Mouse (Mus musculus) myocyte (in vitro differentiated cells): ENCODE results near the gene Asb12. TPM values are rescaled to one million over a fixed set of nuclear protein-coding genes. Genes with fewer than 3 reads are reported as not detected.
A peak's percentile ranks its signal among the peaks of the same experiment; 100 is the strongest.

ENCODE experiments used
- H3K27me3 ChIP-seq: one replicate; pipeline ENCODE4 v1.6.1; 2011; ENCODE audit not compliant: control insufficient read depth, insufficient read depth, insufficient read length
- H3K36me3 ChIP-seq: one replicate; pipeline ENCODE4 v1.6.1; 2011; ENCODE audit not compliant: control insufficient read depth, insufficient read depth
- H3K4me2 ChIP-seq: one replicate; pipeline ENCODE4 v1.6.1; 2011; ENCODE audit warnings: low read depth, control low read depth
- H3K4me3 ChIP-seq: one replicate; pipeline ENCODE4 v1.5.1; 2011; ENCODE audit warnings: mild to moderate bottlenecking, control low read depth, moderate library complexity
- H3K79me2 ChIP-seq: one replicate; pipeline ENCODE4 v1.6.1; 2011; ENCODE audit not compliant: control insufficient read depth, insufficient read depth
- H3ac ChIP-seq: one replicate; pipeline ENCODE4 v1.6.1; 2011; ENCODE audit not compliant: control insufficient read depth, insufficient read length
- CEBPB ChIP-seq: IDR thresholded peaks from 2 replicates; pipeline ENCODE4 v1.6.1; 2011; ENCODE audit warnings: mild to moderate bottlenecking, moderate library complexity; ENCODE audit not compliant: poor library complexity, insufficient read depth, severe bottlenecking
- E2F4 ChIP-seq: IDR thresholded peaks from one replicate; pipeline ENCODE4 v1.6.1; 2011; ENCODE audit warnings: mild to moderate bottlenecking, control low read depth, moderate library complexity; ENCODE audit not compliant: insufficient read depth
- MAX ChIP-seq: IDR thresholded peaks from one replicate; pipeline ENCODE4 v1.6.1; 2011; ENCODE audit warnings: low read depth, mild to moderate bottlenecking, control low read depth
- MYOD1 ChIP-seq, 3 experiments: IDR thresholded peaks; one replicate each; pipeline ENCODE4 v1.6.1; 2011; ENCODE audit warnings: control low read depth in 2 of 3, low read depth in 2 of 3, mild to moderate bottlenecking in 2 of 3, moderate library complexity in 1 of 3; ENCODE audit not compliant: insufficient read length in 2 of 3, control insufficient read depth in 1 of 3
- MYOG ChIP-seq, 3 experiments: IDR thresholded peaks; one replicate each; pipeline ENCODE4 v1.6.1; 2011; ENCODE audit warnings: control low read depth in 2 of 3, low read depth in 2 of 3, mild to moderate bottlenecking in 2 of 3; ENCODE audit not compliant: insufficient read length in 2 of 3, control insufficient read depth in 1 of 3, insufficient read depth in 1 of 3
- POLR2A ChIP-seq: IDR thresholded peaks from one replicate; pipeline ENCODE4 v1.6.1; 2011; ENCODE audit warnings: low read depth, mild to moderate bottlenecking, control low read depth, moderate library complexity; ENCODE audit not compliant: insufficient read length
- POLR2AphosphoS2 ChIP-seq: IDR thresholded peaks from one replicate; pipeline ENCODE4 v1.6.1; 2011; ENCODE audit warnings: low read depth, control low read depth; ENCODE audit not compliant: insufficient read length
- REST ChIP-seq: IDR thresholded peaks from one replicate; pipeline ENCODE4 v1.6.1; 2011; ENCODE audit warnings: mild to moderate bottlenecking, control low read depth, moderate library complexity; ENCODE audit not compliant: insufficient read depth, insufficient read length
- SRF ChIP-seq: IDR thresholded peaks from one replicate; pipeline ENCODE4 v1.6.1; 2011; ENCODE audit warnings: low read depth; ENCODE audit not compliant: control insufficient read depth, insufficient read length
- TCF12 ChIP-seq: IDR thresholded peaks from one replicate; pipeline ENCODE4 v1.6.1; 2011; ENCODE audit warnings: mild to moderate bottlenecking, control low read depth; ENCODE audit not compliant: poor library complexity, insufficient read depth, severe bottlenecking
- TCF3 ChIP-seq: IDR thresholded peaks from one replicate; pipeline ENCODE4 v1.6.1; 2011; ENCODE audit warnings: low read depth, control low read depth; ENCODE audit not compliant: insufficient read length
- USF1 ChIP-seq: IDR thresholded peaks from one replicate; pipeline ENCODE4 v1.6.1; 2011; ENCODE audit warnings: low read depth, mild to moderate bottlenecking, control low read depth, moderate library complexity
- polyA plus RNA-seq: library from polyadenylated mRNA; unstranded; fragments of >200 nt; fragmentation: generic; extraction: Trizol; gene quantifications from one replicate; pipeline ENCODE4 v1.2.1, GENCODE M21; 2012; ENCODE audit warnings: missing spikeins

Asb12 gene
- polyA plus RNA-seq, 1 experiment, result 0.07 TPM

DNA sequence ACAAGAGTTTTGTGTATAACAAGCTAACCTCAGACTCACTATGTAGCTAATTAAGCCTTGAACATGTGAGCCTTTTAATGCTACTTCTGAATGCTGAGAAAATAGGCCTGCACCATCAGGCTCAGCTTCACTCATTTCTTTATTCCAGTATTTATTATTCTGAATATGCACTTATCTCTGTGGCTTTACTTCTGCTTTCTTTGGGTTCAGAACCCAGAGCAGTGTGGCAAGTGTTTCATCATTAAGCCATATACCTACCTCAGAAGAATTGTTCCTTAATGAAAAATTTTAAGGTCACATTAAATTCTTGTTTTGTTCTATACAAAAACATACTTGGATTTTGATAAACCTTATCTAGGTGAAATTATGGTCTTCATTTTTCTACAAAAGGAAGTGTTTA lies 33.9 kb downstream of the Asb12 start:
- Histone ChIP-seq H3K4me3 (no peak overlapping the region), H3ac (no peak overlapping the region), H3K27me3 (no peaks in the 10 kb centered on the region), H3K79me2 (no peaks in the 10 kb centered on the region), H3K4me2 (no peak overlapping the region), H3K36me3 (no peaks in the 10 kb centered on the region)
- TF ChIP-seq E2F4 (no peak), POLR2AphosphoS2 (no peak), SRF (no peak), MAX (no peak), CEBPB (no peak), USF1 (no peak), TCF12 (no peak), REST (no peak), POLR2A (no peak)

- no peak overlapping the region for H3K4me3 ChIP-seq
- no peak overlapping the region for H3K4me2 ChIP-seq
- TF ChIP-seq POLR2AphosphoS2 (no peak), TCF3 (no peak), USF1 (no peak), MAX (no peak), E2F4 (no peak), MYOD1 (IDR thresholded peaks at IDR 0.05; ENCODE audit: control insufficient read depth in 1 of 3, insufficient read length in 2 of 3, low read depth in 2 of 3) (no peak), REST (no peak), POLR2A (no peak), MYOG (IDR thresholded peaks at IDR 0.05; ENCODE audit: control insufficient read depth in 1 of 3, insufficient read depth in 1 of 3, insufficient read length in 2 of 3, low read depth in 2 of 3) (no peak), TCF12 (no peak), CEBPB (no peak), SRF (no peak)
- no peaks in the 10 kb centered on the region for H3K27me3 ChIP-seq
- no peak overlapping the region for H3ac ChIP-seq
- H3K79me2 ChIP-seq, result no peaks in the 10 kb centered on the region
- no peaks in the 10 kb centered on the region for H3K36me3 ChIP-seq
Measured at GRCm38 (mm10) chrX:95457166-95457565, 100.6 kb downstream of the Asb12 start.

GRCm38 (mm10) chrX:95445866-95446265 lies 111.9 kb downstream of the Asb12 start:
- no peak overlapping the region for H3ac ChIP-seq
- no peaks in the 10 kb centered on the region for H3K36me3 ChIP-seq
- TF ChIP-seq CEBPB (no peak), TCF12 (no peak), POLR2A (no peak), USF1 (no peak), POLR2AphosphoS2 (no peak), SRF (no peak)
- H3K27me3 ChIP-seq, result no peaks in the 10 kb centered on the region
- H3K4me2 ChIP-seq, result no peak overlapping the region
- H3K79me2 ChIP-seq, result no peaks in the 10 kb centered on the region
- no peak overlapping the region for H3K4me3 ChIP-seq

DNA sequence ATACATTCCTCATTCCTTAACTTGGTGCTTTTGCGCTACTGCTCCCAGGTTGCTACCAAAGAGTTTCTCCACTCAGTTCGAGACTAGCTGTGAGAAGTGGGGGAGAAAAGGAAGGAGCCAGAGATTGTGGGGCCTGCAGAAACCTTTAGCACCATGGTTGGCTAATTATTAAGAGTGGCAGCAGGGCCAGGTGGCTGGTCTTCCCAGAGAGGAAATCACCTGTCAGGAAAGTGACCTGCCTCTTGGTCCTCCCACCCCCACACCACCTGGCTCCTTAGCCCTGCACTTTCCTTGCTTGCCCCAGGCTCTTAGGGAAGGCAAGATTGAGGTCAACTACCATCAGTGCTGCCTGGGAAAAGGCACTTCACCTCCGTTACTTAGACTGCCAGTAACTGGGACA lies 112.6 kb downstream of the Asb12 start:
- Histone ChIP-seq H3K4me3 (peak overlapping the region; percentile 56), H3K27me3 (no peaks in the 10 kb centered on the region), H3K36me3 (no peaks in the 10 kb centered on the region), H3K79me2 (no peaks in the 10 kb centered on the region), H3ac (peak overlapping the region; percentile 1), H3K4me2 (peak overlapping the region; percentile 73)
- no peak for TF ChIP-seq POLR2A
- TF ChIP-seq POLR2AphosphoS2, result no peak
- no peak for TF ChIP-seq E2F4
- no peak for TF ChIP-seq REST
- no peak for TF ChIP-seq CEBPB
- TF ChIP-seq TCF3, result no peak
- TF ChIP-seq MYOG (IDR thresholded peaks at IDR 0.05; ENCODE audit: control insufficient read depth in 1 of 3, insufficient read depth in 1 of 3, insufficient read length in 2 of 3, low read depth in 2 of 3), result no peak
- no peak for TF ChIP-seq MYOD1 (IDR thresholded peaks at IDR 0.05; ENCODE audit: control insufficient read depth in 1 of 3, insufficient read length in 2 of 3, low read depth in 2 of 3)

- peak within 1 kb of the TSS; percentile 1 for H3ac ChIP-seq
Measured at GRCm38 (mm10) chrX:95444776-95445111, 113.0 kb downstream of the Asb12 start, which contains the start of gene Amer1. TSS of gene Amer1 (minus strand) at chrX:95444872.

More at GRCm38 (mm10) chrX:95444776-95445111, 113.0 kb downstream of the Asb12 start, which contains the start of gene Amer1:
- Histone ChIP-seq H3K4me3 (peak within 1 kb of the TSS; percentile 56), H3K27me3 (no peaks in the 10 kb centered on the region), H3K36me3 (no peaks in the 10 kb centered on the region), H3K4me2 (peak within 1 kb of the TSS; percentile 83), H3K79me2 (no peaks in the 10 kb centered on the region)
- no peak for TF ChIP-seq MAX
- TF ChIP-seq SRF, result no peak
